8 mouse cellular contexts compared by ENCODE assay signal in the genomic region with DNA sequence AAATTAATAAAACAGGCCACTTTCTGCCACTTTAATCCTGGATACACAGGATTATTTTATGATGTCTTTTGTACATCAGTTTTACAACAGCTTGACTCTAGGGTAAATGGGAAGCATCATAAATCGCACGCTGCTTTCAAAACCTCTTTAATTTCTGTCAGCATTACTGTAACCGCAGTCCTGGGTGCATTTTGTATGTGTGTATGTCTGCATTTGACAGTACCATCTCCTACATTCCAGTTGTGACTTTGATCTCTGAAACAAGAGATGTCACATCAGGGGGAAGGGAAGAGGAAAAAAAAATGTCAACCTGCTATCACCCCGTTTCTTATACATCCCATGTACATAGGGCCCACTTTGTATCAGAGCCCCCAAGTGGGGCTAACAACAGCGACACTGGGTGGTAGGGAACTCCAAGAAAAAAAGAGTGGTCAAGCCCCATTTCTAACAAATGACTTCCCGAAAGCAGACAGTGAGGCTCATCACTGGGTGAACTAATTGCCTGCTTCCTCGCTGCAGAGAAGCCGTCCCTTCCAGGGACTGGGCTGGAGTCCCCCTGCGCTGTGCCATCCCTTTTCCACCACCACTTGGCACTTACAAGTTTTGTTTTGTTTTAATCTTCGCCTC. TPM values are rescaled to one million over a fixed set of nuclear protein-coding genes. Genes with fewer than 3 reads are reported as not detected.
DNase-seq lines count a peak whose midpoint lies in the region; ATAC-seq and TF ChIP-seq lines count a peak whose summit lies in the region.

No protein-coding gene starts in this region.

- no peak for TF ChIP-seq EP300 in heart, adult 2 months (IDR thresholded peaks at IDR 0.05; ENCODE audit: insufficient read depth, low read depth, low read length)

- no peak for ATAC-seq in hindbrain, postnatal 0 days
- no peak for ATAC-seq in midbrain, embryonic 14.5 days (ENCODE audit: low FRiP score, low TSS enrichment)
- ATAC-seq in megakaryocyte, adult 5-6 weeks (ENCODE audit: poor library complexity, severe bottlenecking) = no peak

- H3K4me2 ChIP-seq in hindbrain, postnatal 0 days (ENCODE audit: low read depth, low read length) = peak overlapping the region; percentile 90
- H3K4me2 ChIP-seq in midbrain, embryonic 14.5 days (ENCODE audit: low read length) = peak overlapping the region; percentile 97

- no peaks in the 10 kb centered on the region for H3K36me3 ChIP-seq in heart, adult 2 months (ENCODE audit: control insufficient read depth, insufficient read depth, low read length)
- H3K36me3 ChIP-seq in hindbrain, postnatal 0 days (ENCODE audit: insufficient read depth, low read length) = no peaks in the 10 kb centered on the region
- H3K36me3 ChIP-seq in midbrain, embryonic 14.5 days (ENCODE audit: control insufficient read depth, insufficient read depth, low read length) = no peaks in the 10 kb centered on the region

- peak overlapping the region; percentile 54 for H3K4me3 ChIP-seq in heart, adult 2 months
- peak overlapping the region; percentile 65 for H3K4me3 ChIP-seq in hindbrain, postnatal 0 days (ENCODE audit: low read length)
- peak overlapping the region; percentile 55 for H3K4me3 ChIP-seq in midbrain, embryonic 14.5 days (replicated peaks; ENCODE audit: low read depth, low read length)

- TF ChIP-seq CTCF in heart, adult 2 months (IDR thresholded peaks at IDR 0.05) = no peak
- TF ChIP-seq CTCF in hindbrain, postnatal 0 days (IDR thresholded peaks at IDR 0.05; ENCODE audit: low read depth) = 0 out of 2 replicates have a peak, but pooled peaks have one; percentile 11

- peaks cover 5% of the 10 kb centered on the region for H3K27me3 ChIP-seq in heart, adult 2 months (ENCODE audit: control insufficient read depth, insufficient read depth, low read length)
- H3K27me3 ChIP-seq in hindbrain, postnatal 0 days (ENCODE audit: insufficient read depth, low read length) = peaks cover 24% of the 10 kb centered on the region
- H3K27me3 ChIP-seq in midbrain, embryonic 14.5 days (ENCODE audit: control insufficient read depth, insufficient read depth, low read length) = peaks cover 70% of the 10 kb centered on the region

- no peaks in the 10 kb centered on the region for H3K4me1 ChIP-seq in heart, adult 2 months (ENCODE audit: control insufficient read depth, insufficient read depth, low read length)
- no peaks in the 10 kb centered on the region; the same call in 1 of the 2 replicates for H3K4me1 ChIP-seq in hindbrain, postnatal 0 days (ENCODE audit: insufficient read depth, low read length)
- peaks cover 14% of the 10 kb centered on the region for H3K4me1 ChIP-seq in midbrain, embryonic 14.5 days (ENCODE audit: control insufficient read depth, insufficient read depth, low read length)

- no peak for TF ChIP-seq POLR2A in heart, adult 2 months (IDR thresholded peaks at IDR 0.05; ENCODE audit: insufficient read depth, low read depth, low read length)

- intact Hi-C loops in heart, adult 2 months (cut with DNase I) = loop anchor here (2.0 kb wide), 1 partner anchor 129 kb away; no protein-coding TSS in a partner anchor
- intact Hi-C loops in heart, postnatal 10 days (cut with DNase I) = loop anchor here (10.0 kb wide), 1 partner anchor 879 kb away; no protein-coding TSS in a partner anchor

- no peak overlapping the region for H3K27ac ChIP-seq in heart, adult 2 months
- H3K27ac ChIP-seq in hindbrain, postnatal 0 days = no peak overlapping the region
- H3K27ac ChIP-seq in midbrain, embryonic 14.5 days (replicated peaks; ENCODE audit: low read depth, low read length) = peak overlapping the region; percentile 71; the same call in 1 of the 2 replicates

- no peaks in the 10 kb centered on the region for H3K79me2 ChIP-seq in heart, adult 2 months (replicated peaks; ENCODE audit: control insufficient read depth, insufficient read depth, low read length)

- H3K9me3 ChIP-seq in hindbrain, postnatal 0 days (ENCODE audit: low read length) = no peaks in the 10 kb centered on the region
- H3K9me3 ChIP-seq in midbrain, embryonic 14.5 days (ENCODE audit: control insufficient read depth, low read length) = no peaks in the 10 kb centered on the region

- no peak for DNase-seq in heart, adult 2 months
- DNase-seq in heart, postnatal 10 days = no peak
- DNase-seq in embryo, embryonic 11 days = peak; percentile 41
- no peak for DNase-seq in hindbrain, postnatal 0 days (ENCODE audit: low spot score)
- peak; percentile 41 for DNase-seq in midbrain, embryonic 14.5 days
- DNase-seq in left cerebral cortex, adult 8-10 months (ENCODE audit: low spot score in 2 of 2) = no peak
- DNase-seq in left cerebral cortex, adult 11 months (ENCODE audit: low spot score) = no peak

- 40% methylated on average over 10 of the region's 10 CpGs for WGBS in heart, adult 2 months
- WGBS in hindbrain, postnatal 0 days = 18% methylated on average over 10 of the region's 10 CpGs
- WGBS in midbrain, embryonic 14.5 days = 14% methylated on average over 10 of the region's 10 CpGs

- no peak overlapping the region for H3K9ac ChIP-seq in heart, adult 2 months (ENCODE audit: low read depth, low read length)
- H3K9ac ChIP-seq in hindbrain, postnatal 0 days (replicated peaks; ENCODE audit: low read length) = no peak overlapping the region
- H3K9ac ChIP-seq in midbrain, embryonic 14.5 days (replicated peaks; ENCODE audit: low read length) = peak overlapping the region; percentile 61; the same call in 1 of the 2 replicates

RNA-seq across cellular contexts. Expression of a gene that starts 1.3 kb away (rescaled TPM):
- total RNA-seq in heart, adult 2 months (2021) = 1 to 10 TPM; 2.6 to 3.0 TPM
- 1.3 and 1.6 TPM in 2 replicates for polyA plus RNA-seq in heart, adult 2 months (2012; rRNA removed)
- 1 to 10 TPM; 3.3 to 3.7 TPM for total RNA-seq in heart, postnatal 10 days (2021)
- total RNA-seq in hindbrain, postnatal 0 days (2014; rRNA removed) = 15.5 and 19.4 TPM in 2 replicates
- polyA plus RNA-seq in hindbrain, postnatal 0 days (2015; fragmentation: Nextera tagmentation; extraction: Ambion mirVana) = 6.3 and 6.4 TPM in 2 replicates
- 29.9 and 34.6 TPM in 2 replicates for polyA plus RNA-seq in midbrain, embryonic 14.5 days (2014; fragmentation: Nextera tagmentation; extraction: Ambion mirVana)
- total RNA-seq in left cerebral cortex, adult 8-10 months (2022) = 1 to 10 TPM; 2.9 to 4.7 (median 3.6) TPM
- total RNA-seq in megakaryocyte, adult 5-6 weeks (2015) = not detected in 2 replicates
- not detected in 2 replicates for total RNA-seq in megakaryocyte, adult 5-6 weeks (2017)

Comparison
In these comparisons a context has a peak if more than half of its experiments do, and no peak if none do; other contexts are left out.
1. DNase-seq: peak in embryo, embryonic 11 days (single experiment) and midbrain, embryonic 14.5 days (single experiment); none in heart, adult 2 months (0 of 2), heart, postnatal 10 days (0 of 2), hindbrain, postnatal 0 days (single experiment), left cerebral cortex, adult 8-10 months (0 of 2) and left cerebral cortex, adult 11 months (single experiment).
2. Peak in every context shown above with its lines, with median percentiles within 50 percentile points of each other: H3K4me3 ChIP-seq.